Mouse (Mus musculus) C2C12 (cell line): ENCODE data around the gene Mc3r. TPM values are rescaled to one million over a fixed set of nuclear protein-coding genes. Genes with fewer than 3 reads are reported as not detected.

Experiments used
- H3K27me3 ChIP-seq: one replicate; pipeline ENCODE4 v1.6.1; 2011; ENCODE audit not compliant: control insufficient read depth, insufficient read depth, insufficient read length
- H3K36me3 ChIP-seq: one replicate; pipeline ENCODE4 v1.6.1; 2011; ENCODE audit not compliant: control insufficient read depth, insufficient read depth
- H3K4me3 ChIP-seq: one replicate; pipeline ENCODE4 v1.5.1; 2011; ENCODE audit warnings: mild to moderate bottlenecking, control low read depth; ENCODE audit not compliant: poor library complexity, insufficient read depth, severe bottlenecking
- H3K79me2 ChIP-seq: one replicate; pipeline ENCODE4 v1.6.1; 2011; ENCODE audit not compliant: control insufficient read depth, insufficient read depth
- H3K79me3 ChIP-seq: one replicate; pipeline ENCODE4 v1.6.1; 2011; ENCODE audit warnings: low read depth, control low read depth
- H3ac ChIP-seq: one replicate; pipeline ENCODE3; 2011; ENCODE audit warnings: low read depth; ENCODE audit not compliant: control insufficient read depth, insufficient read length
- CEBPB ChIP-seq: IDR thresholded peaks from one replicate; pipeline ENCODE4 v1.6.1; 2011; ENCODE audit warnings: low read depth, mild to moderate bottlenecking, control low read depth, moderate library complexity
- CTCF ChIP-seq: IDR thresholded peaks from one replicate; pipeline ENCODE4 v1.5.1; 2011; ENCODE audit not compliant: control insufficient read depth, insufficient read depth, insufficient read length
- FOSL1 ChIP-seq: IDR thresholded peaks from one replicate; pipeline ENCODE4 v1.8.0; 2011; ENCODE audit warnings: mild to moderate bottlenecking, low read length; ENCODE audit not compliant: poor library complexity, insufficient read depth, severe bottlenecking
- MAX ChIP-seq: IDR thresholded peaks from one replicate; pipeline ENCODE4 v1.6.1; 2011; ENCODE audit warnings: mild to moderate bottlenecking, control low read depth
- MYOD1 ChIP-seq: IDR thresholded peaks from one replicate; pipeline ENCODE4 v1.6.1; 2011; ENCODE audit warnings: low read depth; ENCODE audit not compliant: control insufficient read depth, insufficient read length
- MYOG ChIP-seq: IDR thresholded peaks from one replicate; pipeline ENCODE4 v1.6.1; 2011; ENCODE audit not compliant: control insufficient read depth, insufficient read length; ENCODE audit errors: extremely low read depth
- USF1 ChIP-seq: IDR thresholded peaks from one replicate; pipeline ENCODE4 v1.6.1; 2011; ENCODE audit warnings: low read depth, mild to moderate bottlenecking, control low read depth, moderate library complexity
- polyA plus RNA-seq: library from polyadenylated mRNA; unstranded; fragments of >200 nt; fragmentation: generic; extraction: Trizol; gene quantifications from one replicate; pipeline ENCODE4 v1.2.1, GENCODE M21; 2012; ENCODE audit warnings: missing spikeins

The Mc3r gene
- polyA plus RNA-seq, 1 experiment: 0.01 TPM

- Histone ChIP-seq H3K79me2 (no peaks in the 10 kb centered on the region), H3K27me3 (no peaks in the 10 kb centered on the region), H3K36me3 (no peaks in the 10 kb centered on the region), H3ac (no peak overlapping the region), H3K4me3 (no peak overlapping the region), H3K79me3 (no peaks in the 10 kb centered on the region)
- TF ChIP-seq USF1: no peak
- TF ChIP-seq MYOD1: no peak
- TF ChIP-seq MAX: no peak
- no peak for TF ChIP-seq CEBPB
- no peak for TF ChIP-seq CTCF
- no peak for TF ChIP-seq FOSL1
- TF ChIP-seq MYOG: no peak
Observed at GRCm38 (mm10) chr2:172298083-172298482, 49.8 kb downstream of the Mc3r start.

GRCm38 (mm10) chr2:172298542-172298941 lies 50.2 kb downstream of the Mc3r start:
- Histone ChIP-seq H3ac (no peak overlapping the region), H3K36me3 (no peaks in the 10 kb centered on the region), H3K79me2 (no peaks in the 10 kb centered on the region), H3K27me3 (no peaks in the 10 kb centered on the region), H3K79me3 (no peaks in the 10 kb centered on the region), H3K4me3 (no peak overlapping the region)
- TF ChIP-seq MYOG: no peak
- TF ChIP-seq CTCF: no peak
- TF ChIP-seq FOSL1: no peak
- TF ChIP-seq MAX: no peak
- TF ChIP-seq CEBPB: no peak

- H3K27me3 ChIP-seq: no peaks in the 10 kb centered on the region
- TF ChIP-seq MAX (no peak), CTCF (no peak), MYOD1 (no peak), MYOG (no peak), USF1 (no peak), FOSL1 (no peak), CEBPB (no peak)
Observed at GRCm38 (mm10) chr2:172299126-172299921, 51.0 kb downstream of the Mc3r start.

More at GRCm38 (mm10) chr2:172299126-172299921, 51.0 kb downstream of the Mc3r start:
- Histone ChIP-seq H3ac (no peak overlapping the region), H3K79me2 (no peaks in the 10 kb centered on the region), H3K79me3 (no peaks in the 10 kb centered on the region), H3K4me3 (no peak overlapping the region), H3K36me3 (no peaks in the 10 kb centered on the region)

Other genes with a start within 250 kb of the Mc3r start
- gene Cbln4, start 205.0 kb upstream of the Mc3r start, polyA plus RNA-seq: not detected
- 2.3 TPM for gene Fam210b, start 97.1 kb downstream of the Mc3r start, polyA plus RNA-seq
- gene Aurka, start 122.0 kb downstream of the Mc3r start, polyA plus RNA-seq: 121 TPM
- 51.4 TPM for gene Cstf1, start 122.2 kb downstream of the Mc3r start, polyA plus RNA-seq
- 0.02 TPM for gene Cass4, start 145.3 kb downstream of the Mc3r start, polyA plus RNA-seq
- gene Rtf2, start 192.1 kb downstream of the Mc3r start, polyA plus RNA-seq: 56.1 TPM
- 0.14 TPM for gene Gcnt7, start 210.1 kb downstream of the Mc3r start, polyA plus RNA-seq
- not detected for gene Fam209, start 224.0 kb downstream of the Mc3r start, polyA plus RNA-seq